Mouse (Mus musculus): ENCODE data around the gene Iqcg.

Iqcg gene

DNA sequence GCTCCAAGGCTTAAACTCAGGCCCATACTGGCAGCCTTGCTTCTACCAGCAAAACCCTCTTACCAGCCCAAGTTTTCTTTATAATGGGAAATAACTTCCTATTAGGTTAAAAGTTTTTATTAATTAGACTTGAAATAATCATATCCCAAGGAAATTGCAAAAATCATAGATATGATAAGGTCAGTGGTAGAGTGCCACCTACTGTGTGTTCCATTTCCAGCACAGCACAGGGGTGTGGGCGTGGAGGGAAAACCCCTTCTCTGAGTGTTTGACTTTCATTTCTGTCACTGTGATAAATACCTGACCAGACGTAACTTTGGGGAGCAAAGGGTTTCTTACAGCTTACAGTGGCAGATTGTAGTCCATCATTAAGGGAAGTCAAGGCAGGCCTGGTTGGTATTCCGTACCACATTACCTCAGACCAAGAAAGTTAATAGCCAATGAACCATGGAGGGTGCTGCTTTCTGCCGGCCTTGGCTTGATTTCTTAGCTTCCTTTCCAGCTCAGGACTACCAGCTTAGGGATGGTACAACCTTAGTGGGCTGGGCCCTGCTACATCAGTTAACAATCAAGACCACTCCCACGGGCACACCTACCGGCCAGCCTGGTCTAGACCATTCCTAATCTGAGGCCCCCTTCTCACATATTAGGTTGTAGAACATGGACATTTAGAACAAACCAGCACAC is 17.0 kb upstream of the Iqcg start:
- H3K36me3 ChIP-seq (ENCODE audit: insufficient read depth, low read length), result peaks cover 46% of the 10 kb centered on the region
- TF ChIP-seq POU5F1 (IDR thresholded peaks at IDR 0.05; ENCODE audit: borderline replicate concordance, low read length) (no peak), CTCF (conservative IDR thresholded peaks at IDR 0.05; ENCODE audit: low read length) (no peak), NANOG (IDR thresholded peaks at IDR 0.05; ENCODE audit: borderline replicate concordance, low read length) (no peak)
- peaks cover 21% of the 10 kb centered on the region for H3K4me1 ChIP-seq (replicated peaks; ENCODE audit: low read depth, low read length)
- no peak overlapping the region for H3K4me3 ChIP-seq (replicated peaks; ENCODE audit: low read length)
- no peaks in the 10 kb centered on the region for H3K9me3 ChIP-seq (ENCODE audit: low read length)
- no peaks in the 10 kb centered on the region for H3K27me3 ChIP-seq (ENCODE audit: insufficient read depth, low read length)

DNA sequence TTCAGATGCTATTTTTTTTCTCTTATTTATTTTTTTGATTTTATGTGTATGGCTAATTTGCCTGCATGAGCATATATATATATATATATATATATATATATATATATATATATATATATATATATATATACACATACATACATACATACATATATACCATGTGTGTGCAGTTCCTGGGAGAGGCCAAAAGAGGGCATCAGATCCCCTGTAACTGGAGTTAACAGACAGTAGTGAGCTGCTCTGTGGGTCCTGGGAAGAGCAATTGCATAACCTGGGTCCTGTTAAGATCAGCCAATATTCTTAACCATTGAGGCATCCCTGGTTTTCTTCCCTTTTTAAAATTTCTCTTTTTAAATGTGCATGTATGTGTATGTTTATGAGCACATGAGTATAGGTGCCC is 14.9 kb upstream of the Iqcg start:
- TF ChIP-seq CTCF (conservative IDR thresholded peaks at IDR 0.05; ENCODE audit: low read length) (no peak), POU5F1 (IDR thresholded peaks at IDR 0.05; ENCODE audit: borderline replicate concordance, low read length) (no peak), NANOG (IDR thresholded peaks at IDR 0.05; ENCODE audit: borderline replicate concordance, low read length) (no peak)
- Histone ChIP-seq H3K4me3 (replicated peaks; ENCODE audit: low read length) (no peak overlapping the region), H3K27me3 (ENCODE audit: insufficient read depth, low read length) (no peaks in the 10 kb centered on the region), H3K36me3 (ENCODE audit: insufficient read depth, low read length) (peaks cover 54% of the 10 kb centered on the region), H3K9me3 (ENCODE audit: low read length) (no peaks in the 10 kb centered on the region), H3K4me1 (replicated peaks; ENCODE audit: low read depth, low read length) (peaks cover 18% of the 10 kb centered on the region)

DNA sequence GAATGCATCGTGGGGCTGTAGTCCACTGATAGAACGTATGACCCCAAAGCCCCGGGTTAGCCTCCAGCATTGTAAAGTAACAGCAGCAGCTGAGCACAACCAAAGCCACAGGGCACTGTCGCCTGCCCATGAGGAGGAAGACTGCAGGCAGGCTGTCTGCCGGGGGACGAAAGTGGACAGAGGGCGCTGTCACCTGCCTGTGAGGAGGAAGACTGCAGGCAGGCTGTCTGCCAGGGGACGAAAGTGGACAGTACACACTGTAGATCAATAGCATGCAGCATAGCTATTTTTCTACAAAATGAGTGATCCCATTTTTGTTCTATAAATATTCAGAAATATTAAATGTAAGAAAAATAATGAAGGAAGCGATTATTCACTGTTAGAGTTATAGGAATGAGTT is 8.6 kb upstream of the Iqcg start:
- H3K27me3 ChIP-seq (ENCODE audit: insufficient read depth, low read length), result peaks cover 8% of the 10 kb centered on the region
- H3K4me3 ChIP-seq (replicated peaks; ENCODE audit: low read length), result no peak overlapping the region
- peaks cover 44% of the 10 kb centered on the region for H3K36me3 ChIP-seq (ENCODE audit: insufficient read depth, low read length)
- no peak for TF ChIP-seq POU5F1 (IDR thresholded peaks at IDR 0.05; ENCODE audit: borderline replicate concordance, low read length)
- TF ChIP-seq CTCF (conservative IDR thresholded peaks at IDR 0.05; ENCODE audit: low read length), result no peak
- no peak for TF ChIP-seq NANOG (IDR thresholded peaks at IDR 0.05; ENCODE audit: borderline replicate concordance, low read length)
- H3K4me1 ChIP-seq (replicated peaks; ENCODE audit: low read depth, low read length), result peaks cover 40% of the 10 kb centered on the region
- H3K9me3 ChIP-seq (ENCODE audit: low read length), result no peaks in the 10 kb centered on the region

DNA sequence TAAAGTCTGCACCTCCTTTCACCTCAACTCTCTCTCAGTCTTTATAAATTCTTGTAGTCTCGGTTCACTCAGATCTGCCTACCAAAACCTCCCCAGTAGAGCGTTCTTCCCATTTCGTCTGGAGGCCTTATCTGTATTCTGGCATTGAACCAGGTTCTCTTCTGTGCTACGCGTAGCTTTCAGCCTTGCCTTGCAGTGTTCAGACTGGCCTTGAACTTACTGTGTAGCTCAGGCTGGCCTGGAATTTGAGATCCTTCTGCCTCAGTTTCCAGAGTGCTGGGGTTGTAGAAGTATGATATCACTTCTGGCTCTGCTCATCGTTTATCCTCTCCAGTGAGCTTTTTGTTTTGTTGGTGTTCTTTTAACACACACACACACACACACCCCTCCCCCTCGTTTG is 7.2 kb upstream of the Iqcg start:
- H3K4me1 ChIP-seq (replicated peaks; ENCODE audit: low read depth, low read length), result peaks cover 53% of the 10 kb centered on the region
- H3K9me3 ChIP-seq (ENCODE audit: low read length), result no peaks in the 10 kb centered on the region
- TF ChIP-seq CTCF (conservative IDR thresholded peaks at IDR 0.05; ENCODE audit: low read length), result no peak
- no peak for TF ChIP-seq NANOG (IDR thresholded peaks at IDR 0.05; ENCODE audit: borderline replicate concordance, low read length)
- no peak for TF ChIP-seq POU5F1 (IDR thresholded peaks at IDR 0.05; ENCODE audit: borderline replicate concordance, low read length)
- H3K27me3 ChIP-seq (ENCODE audit: insufficient read depth, low read length), result peaks cover 8% of the 10 kb centered on the region
- H3K36me3 ChIP-seq (ENCODE audit: insufficient read depth, low read length), result peaks cover 52% of the 10 kb centered on the region
- peak overlapping the region; percentile 90 for H3K4me3 ChIP-seq (replicated peaks; ENCODE audit: low read length)

DNA sequence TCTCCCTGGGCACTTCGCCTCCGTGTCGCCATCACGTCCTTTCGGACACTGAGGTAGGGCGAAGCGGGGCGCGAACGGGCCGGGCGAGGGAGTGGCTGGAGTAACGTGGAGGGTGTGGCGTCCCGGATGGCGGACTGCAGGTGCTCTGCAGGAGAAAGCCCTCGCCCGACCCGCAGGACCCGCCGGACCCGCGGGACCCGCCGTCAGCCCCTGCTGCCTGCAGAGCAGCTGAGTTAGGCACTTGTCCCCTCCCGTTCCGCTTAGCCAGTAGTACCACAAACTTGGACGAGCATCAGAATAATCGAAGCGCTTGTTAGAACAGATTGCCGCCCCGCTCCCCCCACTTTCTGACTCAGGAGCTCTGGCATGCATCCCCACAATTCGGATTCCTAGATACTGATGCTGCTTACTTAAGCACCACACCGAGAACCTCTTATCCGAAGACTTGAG is 6.7 kb upstream of the Iqcg start:
- H3K4me3 ChIP-seq (replicated peaks; ENCODE audit: low read length), result peak overlapping the region; percentile 90
- peaks cover 8% of the 10 kb centered on the region for H3K27me3 ChIP-seq (ENCODE audit: insufficient read depth, low read length)
- TF ChIP-seq NANOG (IDR thresholded peaks at IDR 0.05; ENCODE audit: borderline replicate concordance, low read length) (no peak), POU5F1 (IDR thresholded peaks at IDR 0.05; ENCODE audit: borderline replicate concordance, low read length) (no peak), CTCF (conservative IDR thresholded peaks at IDR 0.05; ENCODE audit: low read length) (no peak)

DNA sequence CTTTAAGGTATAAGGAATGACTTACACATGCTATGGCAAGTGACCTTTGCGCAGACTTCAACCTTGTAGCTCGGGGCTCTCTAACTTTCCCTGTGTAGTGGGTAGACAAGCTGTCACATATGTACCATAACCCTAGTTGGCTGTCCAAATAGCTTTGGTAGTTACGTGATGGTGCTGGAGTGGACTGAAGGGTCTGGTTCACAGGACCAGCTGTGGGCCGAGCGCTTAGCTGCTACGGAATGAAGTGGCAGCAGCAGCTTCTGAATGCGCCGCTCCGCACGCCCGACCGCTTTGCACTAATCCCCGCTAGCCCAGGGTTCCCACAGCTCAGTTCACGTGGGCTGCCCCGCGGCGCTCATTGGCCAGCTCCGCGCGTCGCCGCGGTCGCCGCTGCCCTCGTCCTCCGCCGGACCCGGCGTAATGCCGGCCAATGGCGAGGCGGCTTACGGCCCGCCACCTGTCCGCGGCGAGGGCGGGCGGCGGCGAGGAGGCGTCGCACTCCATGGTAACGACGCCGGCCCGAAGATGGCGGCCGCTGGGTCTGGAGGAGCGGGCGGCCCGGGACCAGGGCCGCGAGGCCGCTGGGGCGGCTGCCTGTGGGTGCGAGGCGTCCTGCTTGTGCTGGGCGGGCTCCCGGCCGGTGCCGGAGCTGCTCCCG is 6.1 kb upstream of the Iqcg start, which contains the start of gene Lmln:
TSS of gene Lmln (plus strand) at position 498 of the 658 bp plus-strand sequence.
- Histone ChIP-seq H3K4me3 (replicated peaks; ENCODE audit: low read length) (peak within 1 kb of the TSS; percentile 90), H3K27me3 (ENCODE audit: insufficient read depth, low read length) (peaks cover 8% of the 10 kb centered on the region), H3K36me3 (ENCODE audit: insufficient read depth, low read length) (peaks cover 55% of the 10 kb centered on the region), H3K4me1 (replicated peaks; ENCODE audit: low read depth, low read length) (peaks cover 56% of the 10 kb centered on the region), H3K9me3 (ENCODE audit: low read length) (no peaks in the 10 kb centered on the region)
- TF ChIP-seq POU5F1 (IDR thresholded peaks at IDR 0.05; ENCODE audit: borderline replicate concordance, low read length), result no peak
- TF ChIP-seq CTCF (conservative IDR thresholded peaks at IDR 0.05; ENCODE audit: low read length), result no peak
- no peak for TF ChIP-seq NANOG (IDR thresholded peaks at IDR 0.05; ENCODE audit: borderline replicate concordance, low read length)

More for the DNA sequence above, 6.7 kb upstream of the Iqcg start:
- Histone ChIP-seq H3K36me3 (ENCODE audit: insufficient read depth, low read length) (peaks cover 52% of the 10 kb centered on the region), H3K4me1 (replicated peaks; ENCODE audit: low read depth, low read length) (peaks cover 56% of the 10 kb centered on the region), H3K9me3 (ENCODE audit: low read length) (no peaks in the 10 kb centered on the region)

DNA sequence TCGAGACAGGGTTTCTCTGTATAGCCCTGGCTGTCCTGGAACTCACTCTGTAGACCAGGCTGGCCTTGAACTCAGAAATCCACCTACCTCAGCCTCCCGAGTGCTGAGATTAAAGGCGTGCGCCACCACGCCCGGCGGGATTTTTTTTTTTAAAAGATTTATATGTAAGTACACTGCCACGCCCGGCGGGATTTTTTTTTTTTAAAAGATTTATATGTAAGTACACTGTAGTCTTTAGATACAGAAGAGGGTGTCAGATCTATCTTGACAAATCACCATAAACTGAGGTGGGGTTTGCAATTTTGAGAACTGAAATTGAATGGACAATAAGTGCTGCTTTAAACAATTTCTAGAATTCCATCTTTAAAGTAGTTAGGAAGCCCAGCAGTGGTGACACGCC is 5.4 kb upstream of the Iqcg start:
- H3K9me3 ChIP-seq (ENCODE audit: low read length), result no peaks in the 10 kb centered on the region
- TF ChIP-seq CTCF (conservative IDR thresholded peaks at IDR 0.05; ENCODE audit: low read length) (no peak), NANOG (IDR thresholded peaks at IDR 0.05; ENCODE audit: borderline replicate concordance, low read length) (no peak), POU5F1 (IDR thresholded peaks at IDR 0.05; ENCODE audit: borderline replicate concordance, low read length) (no peak)
- H3K36me3 ChIP-seq (ENCODE audit: insufficient read depth, low read length), result peaks cover 51% of the 10 kb centered on the region
- H3K4me3 ChIP-seq (replicated peaks; ENCODE audit: low read length), result peak overlapping the region; percentile 90
- peaks cover 56% of the 10 kb centered on the region for H3K4me1 ChIP-seq (replicated peaks; ENCODE audit: low read depth, low read length)
- H3K27me3 ChIP-seq (ENCODE audit: insufficient read depth, low read length), result peaks cover 8% of the 10 kb centered on the region

DNA sequence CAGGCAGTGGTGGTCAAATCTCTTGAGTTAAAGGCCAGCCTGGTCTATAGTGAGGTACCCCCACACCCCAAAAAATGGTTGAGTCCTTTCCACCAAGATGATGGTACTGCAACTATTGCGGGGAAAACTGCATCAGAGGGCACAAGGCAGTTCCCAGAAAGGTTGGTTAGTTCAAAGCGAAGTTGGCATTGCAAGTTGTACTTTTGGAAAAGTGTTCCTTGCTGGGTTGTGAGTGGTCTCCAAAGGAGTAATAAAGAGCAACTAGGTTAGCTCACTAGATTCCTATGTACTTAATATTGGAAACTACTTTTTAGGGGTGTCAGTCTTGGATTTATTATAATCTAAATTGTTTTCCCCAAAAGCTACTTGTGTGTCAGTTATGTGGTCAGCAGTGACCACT is 4.9 kb upstream of the Iqcg start:
- no peak overlapping the region for H3K4me3 ChIP-seq (replicated peaks; ENCODE audit: low read length)
- peaks cover 8% of the 10 kb centered on the region for H3K27me3 ChIP-seq (ENCODE audit: insufficient read depth, low read length)
- no peaks in the 10 kb centered on the region for H3K9me3 ChIP-seq (ENCODE audit: low read length)
- peaks cover 56% of the 10 kb centered on the region for H3K4me1 ChIP-seq (replicated peaks; ENCODE audit: low read depth, low read length)
- H3K36me3 ChIP-seq (ENCODE audit: insufficient read depth, low read length), result peaks cover 48% of the 10 kb centered on the region
- TF ChIP-seq POU5F1 (IDR thresholded peaks at IDR 0.05; ENCODE audit: borderline replicate concordance, low read length) (no peak), CTCF (conservative IDR thresholded peaks at IDR 0.05; ENCODE audit: low read length) (no peak), NANOG (IDR thresholded peaks at IDR 0.05; ENCODE audit: borderline replicate concordance, low read length) (no peak)
